Mouse (Mus musculus) C2C12 (cell line): ENCODE measurements around the gene Fchsd2.

Experiments used
- CEBPB ChIP-seq: IDR thresholded peaks from one replicate; pipeline ENCODE4 v1.6.1; 2011; ENCODE audit warnings: low read depth, mild to moderate bottlenecking, control low read depth, moderate library complexity
- CTCF ChIP-seq: IDR thresholded peaks from one replicate; pipeline ENCODE4 v1.5.1; 2011; ENCODE audit not compliant: control insufficient read depth, insufficient read depth, insufficient read length
- MYOG ChIP-seq: IDR thresholded peaks from one replicate; pipeline ENCODE4 v1.6.1; 2011; ENCODE audit not compliant: control insufficient read depth, insufficient read length; ENCODE audit errors: extremely low read depth

DNA sequence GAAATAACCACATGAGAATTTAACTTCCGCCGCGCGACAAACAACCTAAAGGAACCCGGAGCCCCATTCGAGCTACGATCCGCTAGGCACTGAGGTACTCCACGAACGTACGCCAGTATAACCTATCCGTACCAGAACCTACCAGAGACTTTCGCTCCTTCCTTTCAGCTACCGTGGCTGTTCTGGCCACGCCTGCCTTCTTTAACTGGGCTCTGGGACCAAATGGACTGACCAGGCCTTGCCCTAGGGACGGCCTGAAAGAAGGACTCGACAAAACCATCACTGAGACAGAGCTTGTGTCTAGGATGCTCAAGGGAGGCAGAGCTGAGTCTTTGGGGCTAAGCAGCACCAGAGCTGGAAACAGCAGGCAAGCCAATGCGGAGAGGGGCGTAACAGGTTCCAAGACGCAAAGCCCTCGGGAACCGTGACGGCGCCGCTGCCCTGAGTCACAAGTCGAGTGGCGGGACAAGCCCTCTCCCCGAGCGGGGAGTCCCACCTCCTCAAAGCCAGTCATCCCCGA, 208.8 kb downstream of the Fchsd2 start:
- TF ChIP-seq MYOG (no peak), CTCF (no peak), CEBPB (no peak)
